ENCODE assay signal across 9 mouse cellular contexts in the genomic region with DNA sequence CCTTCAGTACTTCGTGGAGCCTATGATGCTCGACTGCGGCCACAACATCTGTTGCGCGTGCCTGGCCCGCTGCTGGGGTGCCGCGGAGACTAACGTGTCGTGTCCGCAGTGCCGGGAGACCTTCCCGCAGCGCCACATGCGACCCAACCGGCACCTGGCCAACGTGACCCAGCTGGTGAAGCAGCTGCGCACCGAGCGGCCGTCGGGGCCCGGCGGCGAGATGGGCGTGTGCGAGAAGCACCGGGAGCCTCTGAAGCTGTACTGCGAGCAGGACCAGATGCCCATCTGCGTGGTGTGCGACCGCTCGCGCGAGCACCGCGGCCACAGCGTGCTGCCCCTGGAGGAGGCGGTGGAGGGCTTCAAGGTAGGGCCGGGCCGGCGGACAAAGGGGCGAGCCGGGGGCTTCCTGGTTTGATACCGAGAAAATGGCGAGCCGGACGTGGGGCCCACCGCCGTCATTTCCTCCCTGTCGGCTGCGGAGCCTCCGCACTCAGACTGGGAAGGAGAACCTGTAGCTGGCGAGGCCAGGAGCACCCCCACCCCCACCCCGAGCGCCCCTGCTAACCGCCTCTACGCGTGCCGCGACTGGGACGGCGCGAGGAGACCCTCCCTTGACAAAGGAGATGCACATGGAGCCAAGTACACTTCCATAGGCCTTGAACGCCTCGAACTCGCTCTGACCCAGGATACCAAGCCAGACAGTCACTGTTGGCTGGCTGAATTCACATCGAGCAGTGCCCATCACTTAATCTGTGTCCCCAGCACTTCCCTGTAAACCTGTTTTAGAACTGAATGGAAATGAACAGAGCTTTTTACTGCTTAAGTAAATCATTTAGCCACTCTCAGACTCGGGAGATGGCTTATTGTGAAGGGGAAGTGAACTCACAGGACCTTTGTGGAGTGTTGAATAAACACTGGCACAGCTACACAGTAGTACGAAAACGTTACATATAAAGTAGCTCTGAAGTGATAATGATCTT. TPM values are rescaled to one million over a fixed set of nuclear protein-coding genes. Genes with fewer than 3 reads are reported as not detected.
DNase-seq lines count a peak whose midpoint lies in the region; ATAC-seq lines count a peak whose summit lies in the region.
"Had no signal": no experiment of that assay in that cellular context is flagged by ENCODE, and none has a peak within 500 bp of the region (broad histone marks: within the 10 kb centered on the region; RNA-seq: fewer than 3 reads in every experiment).

No protein-coding gene starts in this region.

- no peaks in the 10 kb centered on the region for H3K9me3 ChIP-seq in forebrain, embryonic 11.5 days (ENCODE audit: control insufficient read depth, low read length)
- H3K9me3 ChIP-seq in limb, embryonic 13.5 days: no peaks in the 10 kb centered on the region
- no peaks in the 10 kb centered on the region for H3K9me3 ChIP-seq in midbrain, embryonic 12.5 days

- under 1% methylated on average over 71 of the region's 71 CpGs for WGBS in forebrain, embryonic 11.5 days
- under 1% methylated on average over 69 of the region's 71 CpGs for WGBS in limb, embryonic 13.5 days
- WGBS in midbrain, embryonic 12.5 days: under 1% methylated on average over 71 of the region's 71 CpGs

- H3K36me3 ChIP-seq in forebrain, embryonic 11.5 days (ENCODE audit: control insufficient read depth, insufficient read depth, low read length): peaks cover 10% of the 10 kb centered on the region; the same call in 1 of the 2 replicates
- H3K36me3 ChIP-seq in limb, embryonic 13.5 days: peaks cover 43% of the 10 kb centered on the region
- peaks cover 41% of the 10 kb centered on the region for H3K36me3 ChIP-seq in midbrain, embryonic 12.5 days

- H3K4me3 ChIP-seq in forebrain, embryonic 11.5 days (ENCODE audit: low read depth, low read length): peak overlapping the region; percentile 98
- H3K4me3 ChIP-seq in limb, embryonic 13.5 days: peak overlapping the region; percentile 99
- peak overlapping the region; percentile 93 for H3K4me3 ChIP-seq in midbrain, embryonic 12.5 days

- H3K4me1 ChIP-seq in forebrain, embryonic 11.5 days (replicated peaks; ENCODE audit: control insufficient read depth, insufficient read depth, low read length): peaks cover 7% of the 10 kb centered on the region; the same call in 1 of the 2 replicates
- H3K4me1 ChIP-seq in limb, embryonic 13.5 days: peaks cover 37% of the 10 kb centered on the region
- H3K4me1 ChIP-seq in midbrain, embryonic 12.5 days: peaks cover 27% of the 10 kb centered on the region

- peak overlapping the region; percentile 83 for H3K9ac ChIP-seq in forebrain, embryonic 11.5 days (ENCODE audit: low read length)
- peak overlapping the region; percentile 96 for H3K9ac ChIP-seq in limb, embryonic 13.5 days
- peak overlapping the region; percentile 92 for H3K9ac ChIP-seq in midbrain, embryonic 12.5 days (replicated peaks)

- H3K4me2 ChIP-seq in forebrain, embryonic 11.5 days (ENCODE audit: low read depth, low read length, severe bottlenecking): peak overlapping the region; percentile 55
- H3K4me2 ChIP-seq in limb, embryonic 13.5 days (replicated peaks): peak overlapping the region; percentile 83
- peak overlapping the region; percentile 72 for H3K4me2 ChIP-seq in midbrain, embryonic 12.5 days (replicated peaks)

- peak overlapping the region; percentile 82 for H3K27ac ChIP-seq in forebrain, embryonic 11.5 days (ENCODE audit: low read depth, low read length)
- H3K27ac ChIP-seq in limb, embryonic 13.5 days: peak overlapping the region; percentile 97
- peak overlapping the region; percentile 95 for H3K27ac ChIP-seq in midbrain, embryonic 12.5 days (replicated peaks)

- peak; percentile 54 for ATAC-seq in forebrain, embryonic 11.5 days (replicated peaks; ENCODE audit: low FRiP score)
- peak; percentile 65 for ATAC-seq in hematopoietic stem cell, adult 5-6 weeks (replicated peaks in 1 of 2; ENCODE audit: insufficient read depth in 1 of 2, low FRiP score in 2 of 2, low TSS enrichment in 1 of 2, low read depth in 1 of 2, poor library complexity in 2 of 2, severe bottlenecking in 2 of 2)
- ATAC-seq in limb, embryonic 13.5 days (ENCODE audit: low FRiP score, low read depth): peak; percentile 30; the same call in 1 of the 2 replicates
- peak; percentile 59 for ATAC-seq in midbrain, embryonic 12.5 days (ENCODE audit: low FRiP score, low read depth)

- DNase-seq in layer of hippocampus, postnatal 10 days (ENCODE audit: low spot score in 2 of 2): peak; percentile 61 to 69
- DNase-seq in layer of hippocampus, adult 9-10 months (ENCODE audit: low spot score): no peak
- peak; percentile 25 for DNase-seq in c-Kit-positive CD71-positive TER-119-negative erythroid progenitor cells, embryonic 14.5 days (ENCODE audit: low read depth)
- peak; percentile 86 for DNase-seq in forebrain, embryonic 11.5 days (ENCODE audit: low spot score)
- peak; percentile 72 for DNase-seq in spleen, postnatal 36 days (ENCODE audit: low spot score in 2 of 2)

- H3K27me3 ChIP-seq in forebrain, embryonic 11.5 days (ENCODE audit: control insufficient read depth, insufficient read depth, low read length): no peaks in the 10 kb centered on the region
- H3K27me3 ChIP-seq in limb, embryonic 13.5 days: no peaks in the 10 kb centered on the region
- peaks cover 3% of the 10 kb centered on the region; the same call in 1 of the 2 replicates for H3K27me3 ChIP-seq in midbrain, embryonic 12.5 days

RNA-seq across cellular contexts. Expression of a gene that starts 1.6 kb away (rescaled TPM):
- 10 to 100 TPM; 43.6 to 50.7 TPM for total RNA-seq in layer of hippocampus, postnatal 10 days (2021)
- 178 and 183 TPM in 2 replicates for polyA plus RNA-seq in forebrain, embryonic 11.5 days (2014; fragmentation: Nextera tagmentation; extraction: Ambion mirVana)
- total RNA-seq in hematopoietic stem cell, adult 5-6 weeks (2017): 150 and 162 TPM in 2 replicates
- 139 and 140 TPM in 2 replicates for polyA plus RNA-seq in limb, embryonic 13.5 days (2015; fragmentation: Nextera tagmentation; extraction: Ambion mirVana)
- 132 and 140 TPM in 2 replicates for polyA plus RNA-seq in midbrain, embryonic 12.5 days (2016; fragmentation: Nextera tagmentation; extraction: Ambion mirVana)

RNA-seq across cellular contexts. Expression of a gene that starts 35.2 kb away (rescaled TPM):
- not detected for total RNA-seq in layer of hippocampus, postnatal 10 days (2021)
- polyA plus RNA-seq in forebrain, embryonic 11.5 days (2014; fragmentation: Nextera tagmentation; extraction: Ambion mirVana): not detected in 2 replicates
- total RNA-seq in hematopoietic stem cell, adult 5-6 weeks (2017): not detected in 2 replicates
- not detected in 2 replicates for polyA plus RNA-seq in limb, embryonic 13.5 days (2015; fragmentation: Nextera tagmentation; extraction: Ambion mirVana)
- not detected in 2 replicates for polyA plus RNA-seq in midbrain, embryonic 12.5 days (2016; fragmentation: Nextera tagmentation; extraction: Ambion mirVana)
- total RNA-seq: adrenal gland, adult 18-20 months had no signal

RNA-seq across cellular contexts. Expression of a gene that starts 51.4 kb away (rescaled TPM):
- not detected for total RNA-seq in layer of hippocampus, postnatal 10 days (2021)
- not detected in 2 replicates for polyA plus RNA-seq in forebrain, embryonic 11.5 days (2014; fragmentation: Nextera tagmentation; extraction: Ambion mirVana)
- total RNA-seq in hematopoietic stem cell, adult 5-6 weeks (2017): not detected in 2 replicates
- polyA plus RNA-seq in limb, embryonic 13.5 days (2015; fragmentation: Nextera tagmentation; extraction: Ambion mirVana): not detected in 2 replicates
- polyA plus RNA-seq in midbrain, embryonic 12.5 days (2016; fragmentation: Nextera tagmentation; extraction: Ambion mirVana): not detected in 2 replicates
- total RNA-seq: adrenal gland, adult 18-20 months had no signal
